Comparison of ENCODE assay signal across 22 mouse cellular contexts in genomic region chr9:66736016-66736415, GRCm38 (mm10). TPM values are rescaled to one million over a fixed set of nuclear protein-coding genes. Genes with fewer than 3 reads are reported as not detected.
"Had no signal": no experiment of that assay in that cellular context is flagged by ENCODE, and none has a peak within 500 bp of the region (broad histone marks: within the 10 kb centered on the region; RNA-seq: fewer than 3 reads in every experiment).

No protein-coding gene starts in this region.

- ATAC-seq: liver, embryonic 12.5 days; midbrain, embryonic 13.5 days; midbrain, embryonic 16.5 days had no signal

- H3K9me3 ChIP-seq: limb, embryonic 10.5 days; limb, embryonic 13.5 days; liver, embryonic 12.5 days; liver, embryonic 15.5 days; lung, embryonic 15.5 days; megakaryocyte, embryonic 14.5 days; midbrain, embryonic 10.5 days; midbrain, embryonic 13.5 days; neural tube, embryonic 13.5 days had no signal

- H3K27ac ChIP-seq: limb, embryonic 10.5 days; limb, embryonic 13.5 days; liver, embryonic 12.5 days; liver, embryonic 15.5 days; lung, embryonic 15.5 days; midbrain, embryonic 10.5 days; midbrain, embryonic 13.5 days; neural tube, embryonic 13.5 days; stomach, postnatal 0 days had no signal

- H3K36me3 ChIP-seq: limb, embryonic 10.5 days; limb, embryonic 13.5 days; liver, embryonic 12.5 days; liver, embryonic 15.5 days; lung, embryonic 15.5 days; midbrain, embryonic 10.5 days; midbrain, embryonic 13.5 days; neural tube, embryonic 13.5 days had no signal

- DNase-seq: liver; lung, adult 18-20 months; lung, postnatal 10 days; lung, postnatal 36 days; retina, postnatal 1 day; right cerebral cortex, postnatal 25 days; thymus, adult 2 months; thymus, postnatal 14 days; thymus, postnatal 4 days had no signal

- H3K4me2 ChIP-seq: limb, embryonic 13.5 days; liver, embryonic 12.5 days; liver, embryonic 15.5 days; lung, embryonic 15.5 days; midbrain, embryonic 13.5 days; neural tube, embryonic 13.5 days had no signal

- H3K4me3 ChIP-seq: limb, embryonic 10.5 days; limb, embryonic 13.5 days; liver, embryonic 12.5 days; liver, embryonic 15.5 days; lung, embryonic 15.5 days; megakaryocyte, embryonic 14.5 days; midbrain, embryonic 10.5 days; midbrain, embryonic 13.5 days; myocyte; neural tube, embryonic 13.5 days had no signal

- H3K9ac ChIP-seq: limb, embryonic 13.5 days; liver, embryonic 12.5 days; liver, embryonic 15.5 days; lung, embryonic 15.5 days; midbrain, embryonic 13.5 days; neural tube, embryonic 13.5 days had no signal

- H3K27me3 ChIP-seq: limb, embryonic 13.5 days; liver, embryonic 15.5 days; lung, embryonic 15.5 days; neural tube, embryonic 13.5 days had no signal

RNA-seq across cellular contexts. Expression of gene Car12, which starts 22.5 kb away (rescaled TPM):
- total RNA-seq: monocyte, adult 5-6 weeks had no signal
